Mouse (Mus musculus) layer of hippocampus, adult 18-20 months (tissue): ENCODE results near the gene Klk1b22. TPM values are rescaled to one million over a fixed set of nuclear protein-coding genes. Genes with fewer than 3 reads are reported as not detected.
"Not testable (repeated sequence)": the region's sequence is repeated elsewhere in the genome, so short reads cannot be mapped to it uniquely, and the experiment has no call there.

Experiments
- DNase-seq, 2 experiments: peaks; one replicate each; pipeline ENCODE4 v3.0.0; 2022; ENCODE audit warnings: low spot score in 2 of 2
- long read RNA-seq: library from polyadenylated mRNA; stranded (forward); transcript quantifications from one replicate; pipeline ENCODE4 v2.0.0, GENCODE M21; 2021
- total RNA-seq, 2 experiments: library from RNA; stranded (reverse); gene quantifications; 2 replicates each; pipeline ENCODE4 v1.2.3; 2021

Gene Klk1b22
- not detected for total RNA-seq
- long read RNA-seq = 0 reads

DNA sequence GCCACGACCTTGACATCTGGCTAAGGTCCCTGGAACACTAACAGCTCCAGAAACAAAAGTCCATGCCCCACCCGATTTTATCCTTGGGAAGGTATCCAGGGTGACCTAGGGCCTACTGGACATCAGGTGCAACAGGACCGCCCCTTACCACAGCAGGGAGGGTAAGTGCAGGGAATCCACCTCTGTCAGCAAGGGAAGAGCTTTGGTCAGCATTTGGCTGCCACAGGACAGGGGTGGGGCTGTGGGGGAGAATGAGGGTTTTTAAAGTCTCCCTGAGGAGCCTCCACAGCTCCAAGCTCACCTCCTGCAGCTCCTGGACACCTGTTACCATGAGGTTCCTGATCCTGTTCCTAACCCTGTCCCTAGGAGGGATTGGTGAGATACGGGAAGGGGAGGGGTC, at the start of gene Klk1b22:
Gene Klk1b22 (plus strand): TSS at position 301 of the 400 bp plus-strand sequence.
- no peak for DNase-seq

DNA sequence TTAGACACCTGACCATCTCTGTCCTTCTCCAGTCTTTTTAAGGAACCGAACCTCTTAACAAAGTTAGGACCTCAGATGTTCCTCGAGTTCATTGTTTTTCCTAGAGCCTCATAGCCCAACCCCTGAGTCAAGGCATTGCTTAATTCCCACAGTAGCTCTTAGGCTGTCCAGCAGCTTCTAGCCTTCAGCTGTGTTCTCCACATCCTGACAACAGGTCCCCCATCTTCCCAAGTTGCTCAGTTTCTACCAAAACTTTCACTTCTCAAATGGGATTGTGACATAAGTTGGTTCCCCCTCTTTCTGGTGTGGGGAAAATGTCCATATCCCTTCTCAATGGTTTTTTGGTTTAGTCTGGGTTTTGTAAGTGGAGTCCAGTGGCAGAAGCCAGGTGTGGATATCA, 40.4 kb upstream of the Klk1b22 start:
- DNase-seq = no peak

DNA sequence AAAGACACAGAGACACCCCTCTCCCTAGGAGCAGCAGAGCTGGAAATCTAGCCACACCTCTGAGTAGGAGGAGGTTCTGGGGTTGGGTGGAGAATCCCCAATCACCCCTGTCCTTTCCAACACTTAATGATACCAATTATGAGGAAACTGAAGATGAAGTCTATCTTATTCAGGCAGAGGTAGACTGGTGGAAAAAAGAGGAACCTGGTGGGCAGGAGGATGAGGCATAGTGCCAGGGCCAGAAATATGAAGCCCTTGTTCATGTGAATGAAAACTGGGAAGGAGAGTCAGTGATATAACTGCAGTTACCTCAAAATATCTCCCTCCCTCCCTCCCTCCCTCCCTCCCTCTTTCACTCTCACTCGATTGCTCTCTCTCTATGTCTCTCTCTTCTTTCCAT, 34.8 kb upstream of the Klk1b22 start:
- DNase-seq = no peak

DNA sequence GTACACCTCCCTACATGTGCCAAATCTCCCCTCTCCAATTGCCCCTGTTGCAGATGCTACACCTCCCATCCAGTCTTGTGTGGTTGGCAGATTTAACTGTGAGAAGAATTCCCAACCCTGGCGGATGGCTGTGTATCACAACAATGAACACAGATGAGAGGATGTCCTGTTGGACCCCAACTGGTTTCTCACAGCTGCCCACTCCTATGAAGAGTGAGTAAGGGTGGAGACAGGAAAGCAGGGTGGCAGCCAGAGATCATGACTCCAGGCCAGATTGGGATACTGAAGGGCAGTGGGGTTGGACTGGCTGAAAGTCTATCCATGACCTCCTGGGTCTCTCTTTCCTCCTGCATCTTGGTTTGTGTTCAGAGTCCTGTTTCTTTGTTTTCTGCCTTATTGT, 16.4 kb upstream of the Klk1b22 start:
- no peak for DNase-seq

DNA sequence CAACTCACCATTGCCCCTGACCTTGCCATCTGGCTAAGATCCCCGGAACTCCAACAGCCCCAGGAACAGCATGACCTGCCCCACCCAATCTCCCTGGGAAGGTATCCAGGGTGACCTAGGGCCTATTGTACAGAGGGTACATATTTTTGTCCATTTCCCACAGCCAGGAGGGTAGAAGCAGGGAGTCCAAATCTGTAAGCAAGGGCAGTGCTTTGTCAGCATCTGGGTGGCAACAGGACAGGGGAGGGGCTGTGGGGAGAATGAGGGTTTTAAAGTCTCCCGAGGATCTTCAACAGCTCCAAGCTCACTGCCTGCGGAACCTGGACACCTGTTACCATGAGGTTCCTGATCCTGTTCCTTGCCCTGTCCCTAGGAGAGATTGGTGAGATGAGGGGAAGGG, 10.4 kb upstream of the Klk1b22 start, which contains the start of gene Klk1b21:
Gene Klk1b21 (plus strand): TSS at position 301 of the 400 bp plus-strand sequence.
- DNase-seq = not testable (repeated sequence)

DNA sequence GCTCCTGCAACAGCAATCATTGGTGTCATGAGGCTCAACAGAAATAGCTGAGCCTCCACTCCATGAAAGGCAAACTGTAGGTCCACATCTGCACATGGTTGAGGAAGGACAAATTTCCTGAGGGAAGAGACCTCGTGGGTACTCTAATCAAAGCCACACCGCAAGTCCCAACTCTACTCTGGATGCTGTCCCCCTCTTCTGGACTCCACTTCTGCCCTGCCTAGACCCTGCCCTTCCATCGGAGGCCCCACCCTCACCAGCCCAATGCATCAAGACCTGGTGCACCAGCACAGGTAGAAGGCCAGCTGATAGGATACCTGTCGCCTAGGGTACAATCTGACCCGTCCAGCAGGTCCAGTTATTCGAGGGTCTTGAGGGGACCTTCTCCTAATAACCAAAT, 11.0 kb downstream of the Klk1b22 start:
- DNase-seq = no peak

DNA sequence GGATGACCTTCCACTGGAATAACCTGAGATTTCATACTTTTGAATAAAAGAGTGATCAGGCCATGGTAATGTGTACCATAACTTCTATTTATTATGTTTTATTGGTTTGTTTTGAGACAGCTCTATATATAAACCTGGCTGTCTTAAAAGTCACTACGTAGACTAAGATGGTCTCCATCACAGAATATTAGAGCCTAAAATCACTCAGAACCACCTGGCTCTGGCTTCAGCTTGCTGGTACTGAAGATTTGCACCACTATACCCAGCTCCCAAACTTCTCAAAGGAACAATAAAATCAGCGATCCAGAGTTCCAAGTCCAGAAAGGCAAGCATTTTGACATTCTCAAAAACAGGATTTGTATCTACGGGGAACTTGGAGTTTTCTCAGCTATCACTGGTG, 24.0 kb downstream of the Klk1b22 start, which contains the start of gene Klk1b16:
Gene Klk1b16 (plus strand): TSS at position 301 of the 400 bp plus-strand sequence.
- DNase-seq = no peak

Other genes with a start within 250 kb of the Klk1b22 start
- not detected for gene Klk4, start 231.5 kb upstream of the Klk1b22 start, total RNA-seq
- not detected for gene Klk15, start 178.9 kb upstream of the Klk1b22 start, total RNA-seq
- gene Klk1b8, start 162.0 kb upstream of the Klk1b22 start, total RNA-seq = not detected
- not detected for gene Klk1b1, start 145.9 kb upstream of the Klk1b22 start, total RNA-seq
- gene Klk1b9, start 136.6 kb upstream of the Klk1b22 start, total RNA-seq = not detected
- gene Klk1b11, start 116.8 kb upstream of the Klk1b22 start, total RNA-seq = not detected
- not detected for gene Klk1b26, start 100.5 kb upstream of the Klk1b22 start, total RNA-seq
- gene Klk1b27, start 60.4 kb upstream of the Klk1b22 start, total RNA-seq = not detected
- not detected for gene Klk1b21, start 10.3 kb upstream of the Klk1b22 start, total RNA-seq
- gene Klk1b16, start 24.1 kb downstream of the Klk1b22 start, total RNA-seq = not detected
- gene Klk1b24, start 75.6 kb downstream of the Klk1b22 start, total RNA-seq = not detected
- gene Klk1b3, start 85.5 kb downstream of the Klk1b22 start, total RNA-seq = not detected
- not detected for gene Klk1b4, start 94.8 kb downstream of the Klk1b22 start, total RNA-seq
- gene Klk1b5, start 103.3 kb downstream of the Klk1b22 start, total RNA-seq = not detected
- gene Klk1, start 112.7 kb downstream of the Klk1b22 start, total RNA-seq = not detected
- gene Gm36864, start 123.5 kb downstream of the Klk1b22 start, total RNA-seq = not detected
- under 1 TPM; 0.62 to 0.84 TPM for gene 1700028J19Rik, start 134.0 kb downstream of the Klk1b22 start, total RNA-seq
- 10 to 100 TPM; 78.3 to 89.3 TPM for gene 2410002F23Rik, start 134.0 kb downstream of the Klk1b22 start, total RNA-seq
- not detected for gene Acp4, start 144.7 kb downstream of the Klk1b22 start, total RNA-seq
- gene Gm15517, start 148.8 kb downstream of the Klk1b22 start, total RNA-seq = not detected
- 1 to 10 TPM; 3.3 to 3.6 TPM for gene Clec11a, start 194.2 kb downstream of the Klk1b22 start, total RNA-seq
- 100 to 1,000 TPM; 626 to 653 TPM for gene Shank1, start 197.6 kb downstream of the Klk1b22 start, total RNA-seq